Mouse (Mus musculus) MEL (cell line): ENCODE results near the gene Dand5. TPM values are rescaled to one million over a fixed set of nuclear protein-coding genes. Genes with fewer than 3 reads are reported as not detected.
A peak's percentile ranks its signal among the peaks of the same experiment; 100 is the strongest.

ENCODE experiments used
- DNase-seq: peaks from one replicate; pipeline ENCODE4 v3.0.0; 2011; ENCODE audit warnings: low read depth, low spot score
- H3K27ac ChIP-seq: 2 replicates; pipeline ENCODE4 v1.5.1; 2012; ENCODE audit warnings: low read depth, mild to moderate bottlenecking, control low read depth, low read length, moderate library complexity; ENCODE audit not compliant: control insufficient read depth
- H3K27me3 ChIP-seq, 2 experiments: fragments of 150-350 bp in 1 of 2; sonication (generic) in 1 of 2; 2 replicates each; pipeline ENCODE4 v1.6.1; 2012; ENCODE audit warnings: low read length in 2 of 2, mild to moderate bottlenecking in 2 of 2, improper control_type of control experiment in 1 of 2, moderate library complexity in 1 of 2; ENCODE audit not compliant: insufficient read depth in 2 of 2, control insufficient read depth in 1 of 2
- H3K36me3 ChIP-seq, 2 experiments: 2 replicates each; pipeline ENCODE4 v1.6.1; 2012 to 2014; ENCODE audit warnings: low read length in 2 of 2, improper control_type of control experiment in 1 of 2, inconsistent platforms in 1 of 2, mild to moderate bottlenecking in 1 of 2; ENCODE audit not compliant: insufficient read depth in 2 of 2, control insufficient read depth in 1 of 2
- H3K4me1 ChIP-seq, 2 experiments: fragments of 150-350 bp in 1 of 2; sonication (generic) in 1 of 2; 2 replicates each; pipeline ENCODE4 v1.6.1; 2012; ENCODE audit warnings: low read length in 2 of 2, improper control_type of control experiment in 1 of 2, mild to moderate bottlenecking in 1 of 2; ENCODE audit not compliant: insufficient read depth in 2 of 2, control insufficient read depth in 1 of 2
- H3K4me3 ChIP-seq, 2 experiments: fragments of 150-350 bp in 1 of 2; sonication (generic) in 1 of 2; 2 replicates each; pipeline ENCODE4 v1.5.1; 2012; ENCODE audit warnings: low read depth in 2 of 2, low read length in 2 of 2, mild to moderate bottlenecking in 2 of 2, moderate library complexity in 2 of 2, control low read depth in 1 of 2, improper control_type of control experiment in 1 of 2; ENCODE audit not compliant: control insufficient read depth in 1 of 2, insufficient read depth in 1 of 2
- H3K79me2 ChIP-seq: 2 replicates; pipeline ENCODE4 v1.6.1; 2012; ENCODE audit warnings: mild to moderate bottlenecking, low read length, moderate library complexity; ENCODE audit not compliant: control insufficient read depth, poor library complexity, insufficient read depth
- H3K9ac ChIP-seq: 2 replicates; pipeline ENCODE4 v1.6.1; 2012; ENCODE audit warnings: low read depth, mild to moderate bottlenecking, control low read depth, low read length, moderate library complexity; ENCODE audit not compliant: control insufficient read depth, poor library complexity, severe bottlenecking
- H3K9me3 ChIP-seq: fragments of 150-350 bp; sonication (generic); replicated peaks from 2 replicates; pipeline ENCODE4 v1.6.1; 2012; ENCODE audit warnings: mild to moderate bottlenecking, low read length, improper control_type of control experiment, moderate library complexity; ENCODE audit not compliant: insufficient read depth
- BHLHE40 ChIP-seq: IDR thresholded peaks from 2 replicates; pipeline ENCODE4 v1.6.1; 2012; ENCODE audit warnings: low read depth, mild to moderate bottlenecking, inconsistent platforms, low read length, improper control_type of control experiment, borderline replicate concordance
- CHD1 ChIP-seq: IDR thresholded peaks from 2 replicates; pipeline ENCODE4 v1.6.1; 2012; ENCODE audit warnings: low read depth, mild to moderate bottlenecking, inconsistent platforms, low read length, improper control_type of control experiment
- CHD2 ChIP-seq: IDR thresholded peaks from 2 replicates; pipeline ENCODE4 v1.6.1; 2011; ENCODE audit warnings: low read length, improper control_type of control experiment
- CTCF ChIP-seq, 3 experiments: IDR thresholded peaks in 2 of 3; conservative IDR thresholded peaks in 1 of 3; 2 replicates each; pipeline ENCODE4 v1.5.1; 2011 to 2012; ENCODE audit warnings: low read length in 3 of 3, low read depth in 2 of 3, mild to moderate bottlenecking in 2 of 3, improper control_type of control experiment in 1 of 3, inconsistent platforms in 1 of 3, mixed read lengths in 1 of 3, moderate library complexity in 1 of 3; ENCODE audit not compliant: control insufficient read depth in 1 of 3, insufficient read depth in 1 of 3, poor library complexity in 1 of 3, severe bottlenecking in 1 of 3
- ELF1 ChIP-seq: IDR thresholded peaks from 2 replicates; pipeline ENCODE4 v1.6.1; 2014; ENCODE audit warnings: low read depth, mild to moderate bottlenecking, inconsistent platforms, low read length, improper control_type of control experiment, moderate library complexity
- JUND ChIP-seq: IDR thresholded peaks from 2 replicates; pipeline ENCODE4 v1.6.1; 2011; ENCODE audit warnings: low read depth, mild to moderate bottlenecking, improper control_type of control experiment, low read length
- KAT2A ChIP-seq: conservative IDR thresholded peaks from 2 replicates; pipeline ENCODE4 v1.6.1; 2012; ENCODE audit warnings: low read depth, low read length, improper control_type of control experiment, inconsistent platforms
- MAFK ChIP-seq: IDR thresholded peaks from 2 replicates; pipeline ENCODE4 v1.6.1; 2011; ENCODE audit warnings: low read depth, mild to moderate bottlenecking, low read length, improper control_type of control experiment, borderline replicate concordance
- MEF2A ChIP-seq: IDR thresholded peaks from 2 replicates; pipeline ENCODE4 v1.6.1; 2014; ENCODE audit warnings: low read depth, mild to moderate bottlenecking, inconsistent platforms, low read length, improper control_type of control experiment; ENCODE audit not compliant: poor library complexity, insufficient replicate concordance, severe bottlenecking; ENCODE audit errors: extremely low read depth
- MXI1 ChIP-seq: IDR thresholded peaks from 2 replicates; pipeline ENCODE4 v1.6.1; 2011; ENCODE audit warnings: mild to moderate bottlenecking, low read depth, low read length, improper control_type of control experiment
- MYB ChIP-seq: IDR thresholded peaks from 2 replicates; pipeline ENCODE4 v1.6.1; 2011; ENCODE audit warnings: mild to moderate bottlenecking, low read depth, low read length, improper control_type of control experiment
- MYC ChIP-seq: IDR thresholded peaks from 2 replicates; pipeline ENCODE4 v1.6.1; 2011; ENCODE audit warnings: low read depth, mild to moderate bottlenecking, low read length, improper control_type of control experiment, moderate library complexity
- NELFE ChIP-seq: IDR thresholded peaks from 2 replicates; pipeline ENCODE4 v1.6.1; 2011; ENCODE audit warnings: low read depth, low read length, improper control_type of control experiment
- NRF1 ChIP-seq: IDR thresholded peaks from 2 replicates; pipeline ENCODE4 v1.6.1; 2014; ENCODE audit warnings: low read depth, mild to moderate bottlenecking, inconsistent platforms, low read length, improper control_type of control experiment, moderate library complexity; ENCODE audit not compliant: poor library complexity, insufficient read depth, severe bottlenecking
- POLR2A ChIP-seq, 2 experiments: IDR thresholded peaks; 2 replicates each; pipeline ENCODE4 v1.6.1; 2011 to 2012; ENCODE audit warnings: low read length in 2 of 2, mild to moderate bottlenecking in 2 of 2, control low read depth in 1 of 2, improper control_type of control experiment in 1 of 2, low read depth in 1 of 2, moderate library complexity in 1 of 2; ENCODE audit not compliant: control insufficient read depth in 1 of 2, insufficient read depth in 1 of 2, poor library complexity in 1 of 2
- POLR2AphosphoS2 ChIP-seq: IDR thresholded peaks from 2 replicates; pipeline ENCODE4 v1.6.1; 2011; ENCODE audit warnings: low read length, improper control_type of control experiment
- POLR2AphosphoS5 ChIP-seq: IDR thresholded peaks from 2 replicates; pipeline ENCODE4 v1.6.1; 2012; ENCODE audit warnings: low read depth, borderline replicate concordance, mild to moderate bottlenecking, inconsistent platforms, low read length, moderate library complexity, mixed read lengths
- RAD21 ChIP-seq: IDR thresholded peaks from 2 replicates; pipeline ENCODE4 v1.6.1; 2011; ENCODE audit warnings: mild to moderate bottlenecking, low read depth, low read length, improper control_type of control experiment
- RCOR1 ChIP-seq: IDR thresholded peaks from 2 replicates; pipeline ENCODE4 v1.6.1; 2012; ENCODE audit warnings: low read depth, mild to moderate bottlenecking, inconsistent platforms, low read length, improper control_type of control experiment
- SIN3A ChIP-seq: IDR thresholded peaks from 2 replicates; pipeline ENCODE4 v1.6.1; 2012; ENCODE audit warnings: low read length, improper control_type of control experiment, inconsistent platforms
- SMC3 ChIP-seq: IDR thresholded peaks from 2 replicates; pipeline ENCODE4 v1.6.1; 2011; ENCODE audit warnings: low read depth, low read length, improper control_type of control experiment
- TBP ChIP-seq: IDR thresholded peaks from 2 replicates; pipeline ENCODE4 v1.8.0; 2011; ENCODE audit warnings: low read depth, low read length, improper control_type of control experiment
- TCF12 ChIP-seq: IDR thresholded peaks from 2 replicates; pipeline ENCODE4 v1.6.1; 2014; ENCODE audit warnings: low read depth, mild to moderate bottlenecking, inconsistent platforms, low read length, improper control_type of control experiment, moderate library complexity
- UBTF ChIP-seq: IDR thresholded peaks from 2 replicates; pipeline ENCODE4 v1.6.1; 2012; ENCODE audit warnings: low read depth, mild to moderate bottlenecking, inconsistent platforms, low read length, improper control_type of control experiment, moderate library complexity, borderline replicate concordance; ENCODE audit not compliant: insufficient read depth
- USF1 ChIP-seq: IDR thresholded peaks from 2 replicates; pipeline ENCODE4 v1.6.1; 2014; ENCODE audit warnings: low read depth, mild to moderate bottlenecking, inconsistent platforms, low read length, improper control_type of control experiment, moderate library complexity
- USF2 ChIP-seq, 2 experiments: IDR thresholded peaks; 2 replicates each; pipeline ENCODE4 v1.6.1; 2011 to 2012; ENCODE audit warnings: improper control_type of control experiment in 2 of 2, low read length in 2 of 2, borderline replicate concordance in 1 of 2, inconsistent platforms in 1 of 2, low read depth in 1 of 2, mild to moderate bottlenecking in 1 of 2; ENCODE audit not compliant: insufficient read depth in 1 of 2
- ZC3H11A ChIP-seq: IDR thresholded peaks from 2 replicates; pipeline ENCODE4 v1.6.1; 2012; ENCODE audit warnings: low read depth, mild to moderate bottlenecking, inconsistent platforms, low read length, improper control_type of control experiment
- ZKSCAN1 ChIP-seq: IDR thresholded peaks from 2 replicates; pipeline ENCODE4 v1.6.1; 2012; ENCODE audit warnings: low read depth, mild to moderate bottlenecking, inconsistent platforms, low read length, improper control_type of control experiment, moderate library complexity
- ZNF384 ChIP-seq: IDR thresholded peaks from 2 replicates; pipeline ENCODE4 v1.6.1; 2012; ENCODE audit warnings: low read depth, mild to moderate bottlenecking, inconsistent platforms, low read length, improper control_type of control experiment
- polyA plus RNA-seq, 2 experiments: library from polyadenylated mRNA; stranded (reverse) in 1 of 2; unstranded in 1 of 2; fragments of >175 nt in 1 of 2; fragments of >200 nt in 1 of 2; gene quantifications; 2 replicates each; pipeline versions ENCODE4 v1.2.1 to v1.2.4; 2012; ENCODE audit warnings: low replicate concordance in 2 of 2, low read depth in 1 of 2; ENCODE audit not compliant: insufficient read length in 2 of 2, insufficient read depth in 1 of 2, missing spikeins in 1 of 2
- total RNA-seq: library from RNA; depleted of rRNA; stranded (reverse); fragments of 300-350 nt; gene quantifications from 2 replicates; pipeline ENCODE4 v1.2.3, GENCODE M21; 2012

Gene Dand5
- total and polyA plus RNA-seq, 3 experiments, result 1.7 to 2.2 TPM; not detected in 1

- TF ChIP-seq NELFE (peak; percentile 40; the same call in 1 of the 2 replicates), ELF1 (no peak), RCOR1 (no peak), ZC3H11A (no peak), CTCF (IDR thresholded peaks at IDR 0.05 in 2 of 3, conservative IDR thresholded peaks at IDR 0.05 in 1 of 3; ENCODE audit: control insufficient read depth in 1 of 3, insufficient read depth in 1 of 3, low read depth in 2 of 3, low read length in 3 of 3, poor library complexity in 1 of 3, severe bottlenecking in 1 of 3) (no peak), UBTF (no peak), SIN3A (peak; percentile 48), USF1 (no peak), POLR2AphosphoS5 (peak; percentile 75; the same call in 1 of the 2 replicates), SMC3 (no peak), MXI1 (peak; percentile 90), TBP (no peak), MYC (peak; percentile 80), POLR2AphosphoS2 (no peak), ZKSCAN1 (no peak)
Measured at GRCm38 (mm10) chr8:84799999-84800831, 22.4 kb downstream of the Dand5 start, which contains the start of gene Nfix (continued).

- peak overlapping the region; percentile 85 to 86 for H3K4me3 ChIP-seq
- H3K36me3 ChIP-seq, result no peaks in the 10 kb centered on the region; a peak in 1 of 4 replicates
- no peaks in the 10 kb centered on the region for H3K27me3 ChIP-seq
- H3K4me1 ChIP-seq, result peaks cover 2 to 14% of the 10 kb centered on the region in 2 experiments; a peak in 2 of 4 replicates
- DNase-seq, result peak; percentile 75
- H3K9me3 ChIP-seq, result no peaks in the 10 kb centered on the region
- H3K79me2 ChIP-seq, result peaks cover 48% of the 10 kb centered on the region
- H3K9ac ChIP-seq, result peak overlapping the region; percentile 91
- H3K27ac ChIP-seq, result peak overlapping the region; percentile 41
- TF ChIP-seq MAFK, result no peak
- TF ChIP-seq MYB, result no peak
- no peak for TF ChIP-seq MEF2A
- TF ChIP-seq JUND, result no peak
- TF ChIP-seq ELF1, result no peak
- no peak for TF ChIP-seq SIN3A
- no peak for TF ChIP-seq USF2 (IDR thresholded peaks at IDR 0.05; ENCODE audit: borderline replicate concordance in 1 of 2, insufficient read depth in 1 of 2, low read depth in 1 of 2, low read length in 2 of 2)
- TF ChIP-seq BHLHE40, result no peak
- TF ChIP-seq ZKSCAN1, result no peak
- TF ChIP-seq CTCF (IDR thresholded peaks at IDR 0.05 in 2 of 3, conservative IDR thresholded peaks at IDR 0.05 in 1 of 3; ENCODE audit: control insufficient read depth in 1 of 3, insufficient read depth in 1 of 3, low read depth in 2 of 3, low read length in 3 of 3, poor library complexity in 1 of 3, severe bottlenecking in 1 of 3), result no peak
- TF ChIP-seq CHD1, result no peak
- peak in 1 of 2 experiments; percentile 24; a peak in 2 of 4 replicates for TF ChIP-seq POLR2A (IDR thresholded peaks at IDR 0.05; ENCODE audit: control insufficient read depth in 1 of 2, insufficient read depth in 1 of 2, low read depth in 1 of 2, low read length in 2 of 2, poor library complexity in 1 of 2)
- TF ChIP-seq NRF1, result no peak
- no peak for TF ChIP-seq ZNF384
- no peak for TF ChIP-seq TCF12
- no peak for TF ChIP-seq POLR2AphosphoS2
- no peak for TF ChIP-seq CHD2
- 0 out of 2 replicates have a peak, but pooled peaks have one; percentile 20 for TF ChIP-seq TBP
- TF ChIP-seq NELFE, result 0 out of 2 replicates have a peak, but pooled peaks have one; percentile 13
- TF ChIP-seq SMC3, result no peak
- TF ChIP-seq RAD21, result no peak
- no peak for TF ChIP-seq KAT2A
Measured at GRCm38 (mm10) chr8:84799136-84799931, 23.3 kb downstream of the Dand5 start.
